Mouse (Mus musculus): Measurements from ENCODE around the gene Apol7a. TPM values are rescaled to one million over a fixed set of nuclear protein-coding genes. Genes with fewer than 3 reads are reported as not detected.

Gene Apol7a
- polyA plus RNA-seq, 3 experiments from 2014 or later: not detected

GRCm38 (mm10) chr15:77344127-77345125 is 54.5 kb downstream of the Apol7a start:
- ATAC-seq: no peak

GRCm38 (mm10) chr15:77343527-77344091 is 55.3 kb downstream of the Apol7a start:
- ATAC-seq: no peak

GRCm38 (mm10) chr15:77342962-77343526 is 55.9 kb downstream of the Apol7a start:
- ATAC-seq: no peak

GRCm38 (mm10) chr15:77342005-77342404 is 56.9 kb downstream of the Apol7a start:
- ATAC-seq: no peak

GRCm38 (mm10) chr15:77340581-77340980 is 58.3 kb downstream of the Apol7a start:
- no peak for ATAC-seq

GRCm38 (mm10) chr15:77338924-77339429 is 59.9 kb downstream of the Apol7a start:
- no peak for ATAC-seq

- ATAC-seq: no peak
These were observed 60.5 kb downstream of the Apol7a start for GRCm38 (mm10) chr15:77338451-77338850.

Other genes with a start within 250 kb of the Apol7a start
- not detected for gene Rbfox2, start 92.1 kb downstream of the Apol7a start, polyA plus RNA-seq (2017; shearing (Covaris generic))
- 10 to 100 TPM in 1 of 3 experiments, 1 to 10 TPM in 1, under 1 TPM in 1; 0.49 to 10.2 (median 6.8) TPM for gene Apol9a, start 12.0 kb upstream of the Apol7a start, polyA plus RNA-seq (2017; shearing (Covaris generic))
- gene Apol7b, start 48.4 kb upstream of the Apol7a start, polyA plus RNA-seq (2017; shearing (Covaris generic)): 1 to 10 TPM in 1 of 3 experiments, under 1 TPM in 1, not detected in 1; 0.60 to 1.2 TPM
- not detected for gene Apol10a, start 77.9 kb upstream of the Apol7a start, polyA plus RNA-seq (2017; shearing (Covaris generic))
- not detected for gene Apol11a, start 109.2 kb upstream of the Apol7a start, polyA plus RNA-seq (2017; shearing (Covaris generic))
- gene Apol7c, start 134.2 kb upstream of the Apol7a start, polyA plus RNA-seq (2017; shearing (Covaris generic)): 1 to 10 TPM in 1 of 3 experiments, not detected in 2; 1.9 TPM
- gene 1700025B11Rik, start 162.8 kb upstream of the Apol7a start, polyA plus RNA-seq (2017; shearing (Covaris generic)): not detected
- gene Apol10b, start 197.0 kb upstream of the Apol7a start, polyA plus RNA-seq (2017; shearing (Covaris generic)): 1 to 10 TPM; 2.1 to 9.7 (median 8.8) TPM
- gene Gm36245, start 200.1 kb upstream of the Apol7a start, polyA plus RNA-seq (2017; shearing (Covaris generic)): not detected
- gene Apol11b, start 244.2 kb upstream of the Apol7a start, polyA plus RNA-seq (2017; shearing (Covaris generic)): under 1 TPM in 2 of 3 experiments, not detected in 1; 0.29 to 0.71 TPM

Data from inflammation-experienced regulatory T-cells, adult 6 months (primary cell).